Mouse (Mus musculus) neural tube, embryonic 14.5 days (tissue): ENCODE measurements around the gene Lmod3. TPM values are rescaled to one million over a fixed set of nuclear protein-coding genes. Genes with fewer than 3 reads are reported as not detected.

ENCODE experiments used
- ATAC-seq: fragments of 200-750 bp; cut with Nextera tagmentation; 2 replicates; pipeline ENCODE4 v1.8.0; 2017; ENCODE audit warnings: low read depth, mild to moderate bottlenecking, moderate TSS enrichment, moderate library complexity
- H3K27ac ChIP-seq: fragments of 300-500 bp; sonication (generic); 2 replicates; pipeline ENCODE4 v1.5.1; 2014; ENCODE audit warnings: low read depth, mild to moderate bottlenecking, control low read depth, low read length, moderate library complexity, mixed read lengths
- H3K27me3 ChIP-seq: fragments of 300-500 bp; sonication (generic); 2 replicates; pipeline ENCODE4 v1.6.1; 2014; ENCODE audit warnings: low read length; ENCODE audit not compliant: control insufficient read depth, insufficient read depth
- H3K36me3 ChIP-seq: fragments of 300-500 bp; sonication (generic); 2 replicates; pipeline ENCODE4 v1.6.1; 2014; ENCODE audit warnings: low read length, mixed read lengths; ENCODE audit not compliant: control insufficient read depth, insufficient read depth
- H3K4me1 ChIP-seq: fragments of 300-500 bp; sonication (generic); 2 replicates; pipeline ENCODE4 v1.6.1; 2014; ENCODE audit warnings: low read length; ENCODE audit not compliant: control insufficient read depth, insufficient read depth
- H3K4me2 ChIP-seq: fragments of 300-500 bp; sonication (generic); 2 replicates; pipeline ENCODE4 v1.6.1; 2014; ENCODE audit warnings: mild to moderate bottlenecking, low read depth, low read length, control low read depth
- H3K4me3 ChIP-seq: fragments of 300-500 bp; sonication (generic); 2 replicates; pipeline ENCODE4 v1.5.1; 2014; ENCODE audit warnings: low read depth, low read length, control low read depth, mixed read lengths
- H3K9ac ChIP-seq: fragments of 300-500 bp; sonication (generic); replicated peaks from 2 replicates; pipeline ENCODE4 v1.6.1; 2014; ENCODE audit warnings: low read depth, mild to moderate bottlenecking, control low read depth, low read length, mixed read lengths
- H3K9me3 ChIP-seq: fragments of 300-500 bp; sonication (generic); 2 replicates; pipeline ENCODE4 v1.6.1; 2016; ENCODE audit warnings: low read length; ENCODE audit not compliant: control insufficient read depth
- WGBS: fragments of 180-500 bp; shearing (Covaris S2); extraction: QIAGEN DNeasy Blood & Tissue Kit; methylation state at CpG from one replicate; pipeline ENCODE4 v1.1.7; 2014; 5-methylcytosine and 5-hydroxymethylcytosine counted together
- polyA plus RNA-seq: library from polyadenylated mRNA; unstranded; fragments of >200 nt; fragmentation: Nextera tagmentation; extraction: Ambion mirVana; gene quantifications from 2 replicates; pipeline ENCODE4 v1.2.1, GENCODE M21; 2014

Lmod3 gene
- polyA plus RNA-seq, 1 experiment from 2014 or later = 0.09 TPM

GRCm38 (mm10) chr6:97278014-97278787 is 25.6 kb upstream of the Lmod3 start:
- WGBS = 3% methylated on average over 19 of the region's 19 CpGs
- peaks cover 20% of the 10 kb centered on the region for H3K4me1 ChIP-seq
- no peak overlapping the region for H3K9ac ChIP-seq
- H3K27ac ChIP-seq = no peak overlapping the region
- H3K27me3 ChIP-seq = no peaks in the 10 kb centered on the region
- H3K4me3 ChIP-seq = no peak overlapping the region
- peak; percentile 68 for ATAC-seq
- no peaks in the 10 kb centered on the region for H3K36me3 ChIP-seq
- no peaks in the 10 kb centered on the region for H3K9me3 ChIP-seq
- H3K4me2 ChIP-seq = peak overlapping the region; percentile 32

GRCm38 (mm10) chr6:97276890-97277497 is 24.4 kb upstream of the Lmod3 start:
- Histone ChIP-seq H3K27ac (peak overlapping the region; percentile 66; the same call in 1 of the 2 replicates), H3K4me2 (no peak overlapping the region), H3K4me3 (no peak overlapping the region), H3K4me1 (peaks cover 20% of the 10 kb centered on the region), H3K27me3 (no peaks in the 10 kb centered on the region), H3K9me3 (no peaks in the 10 kb centered on the region), H3K9ac (no peak overlapping the region), H3K36me3 (no peaks in the 10 kb centered on the region)
- WGBS = 64% methylated on average over 5 of the region's 5 CpGs
- ATAC-seq = no peak

- Histone ChIP-seq H3K4me2 (peak overlapping the region; percentile 14; the same call in 1 of the 2 replicates), H3K36me3 (no peaks in the 10 kb centered on the region), H3K9ac (no peak overlapping the region), H3K9me3 (no peaks in the 10 kb centered on the region), H3K4me3 (no peak overlapping the region), H3K4me1 (peaks cover 20% of the 10 kb centered on the region), H3K27me3 (no peaks in the 10 kb centered on the region), H3K27ac (peak overlapping the region; percentile 66)
- 12% methylated on average over 4 of the region's 4 CpGs for WGBS
- ATAC-seq = peak; percentile 39
Measured at GRCm38 (mm10) chr6:97276366-97276765, 23.8 kb upstream of the Lmod3 start.

- ATAC-seq = peak; percentile 59; the same call in 1 of the 2 replicates
- Histone ChIP-seq H3K4me3 (no peak overlapping the region), H3K4me1 (peaks cover 20% of the 10 kb centered on the region), H3K9ac (no peak overlapping the region), H3K4me2 (peak overlapping the region; percentile 14; the same call in 1 of the 2 replicates), H3K36me3 (no peaks in the 10 kb centered on the region), H3K27ac (peak overlapping the region; percentile 66), H3K27me3 (no peaks in the 10 kb centered on the region), H3K9me3 (no peaks in the 10 kb centered on the region)
- WGBS = 37% methylated on average over 4 of the region's 4 CpGs
Measured at GRCm38 (mm10) chr6:97275760-97276159, 23.2 kb upstream of the Lmod3 start.

GRCm38 (mm10) chr6:97273777-97274176 is 21.2 kb upstream of the Lmod3 start:
- H3K27me3 ChIP-seq = no peaks in the 10 kb centered on the region
- H3K4me2 ChIP-seq = no peak overlapping the region
- no peak overlapping the region for H3K4me3 ChIP-seq
- no peaks in the 10 kb centered on the region for H3K9me3 ChIP-seq
- peaks cover 18% of the 10 kb centered on the region for H3K4me1 ChIP-seq
- ATAC-seq = no peak
- H3K9ac ChIP-seq = no peak overlapping the region
- H3K36me3 ChIP-seq = no peaks in the 10 kb centered on the region
- 90% methylated on average over 3 of the region's 3 CpGs for WGBS
- no peak overlapping the region for H3K27ac ChIP-seq

GRCm38 (mm10) chr6:97273058-97273710 is 20.6 kb upstream of the Lmod3 start:
- Histone ChIP-seq H3K27ac (no peak overlapping the region), H3K27me3 (no peaks in the 10 kb centered on the region), H3K4me1 (peaks cover 17% of the 10 kb centered on the region), H3K36me3 (no peaks in the 10 kb centered on the region), H3K4me3 (no peak overlapping the region), H3K9me3 (no peaks in the 10 kb centered on the region), H3K4me2 (no peak overlapping the region), H3K9ac (no peak overlapping the region)
- ATAC-seq = no peak
- WGBS = 89% methylated on average over 16 of the region's 16 CpGs

GRCm38 (mm10) chr6:97272349-97272748 is 19.8 kb upstream of the Lmod3 start:
- no peak for ATAC-seq
- WGBS = 31% methylated on average over 2 of the region's 2 CpGs
- Histone ChIP-seq H3K36me3 (no peaks in the 10 kb centered on the region), H3K27ac (no peak overlapping the region), H3K4me3 (no peak overlapping the region), H3K27me3 (no peaks in the 10 kb centered on the region), H3K4me1 (peaks cover 17% of the 10 kb centered on the region), H3K9me3 (no peaks in the 10 kb centered on the region), H3K4me2 (no peak overlapping the region), H3K9ac (no peak overlapping the region)

- no peak for ATAC-seq
- 76% methylated on average over 11 of the region's 11 CpGs for WGBS
- Histone ChIP-seq H3K4me3 (no peak overlapping the region), H3K27ac (no peak overlapping the region), H3K9ac (no peak overlapping the region), H3K4me2 (no peak overlapping the region), H3K36me3 (no peaks in the 10 kb centered on the region), H3K9me3 (no peaks in the 10 kb centered on the region), H3K4me1 (no peaks in the 10 kb centered on the region), H3K27me3 (no peaks in the 10 kb centered on the region)
Measured at GRCm38 (mm10) chr6:97269596-97269995, 17.0 kb upstream of the Lmod3 start.

GRCm38 (mm10) chr6:97267132-97267531 is 14.6 kb upstream of the Lmod3 start:
- Histone ChIP-seq H3K9me3 (no peaks in the 10 kb centered on the region), H3K36me3 (no peaks in the 10 kb centered on the region), H3K27me3 (no peaks in the 10 kb centered on the region), H3K27ac (no peak overlapping the region), H3K4me1 (no peaks in the 10 kb centered on the region), H3K9ac (no peak overlapping the region), H3K4me3 (no peak overlapping the region), H3K4me2 (no peak overlapping the region)
- no peak for ATAC-seq
- 88% methylated on average over 2 of the region's 2 CpGs for WGBS
